Mouse (Mus musculus): Measurements from ENCODE around the gene Akap8.

- TF ChIP-seq POLR2A (IDR thresholded peaks at IDR 0.05; ENCODE audit: insufficient read depth, low read depth, low read length) = no peak
- TF ChIP-seq CTCF (IDR thresholded peaks at IDR 0.05; ENCODE audit: insufficient read depth, low read depth, low read length) = no peak
Measured at GRCm38 (mm10) chr17:32355031-32355430, 34.0 kb upstream of the Akap8 start.
